Mouse (Mus musculus) T-helper 1 cell (primary cell): Measurements from ENCODE around the gene Gm6164.
"Not testable (repeated sequence)": the region's sequence is repeated elsewhere in the genome, so short reads cannot be mapped to it uniquely, and the experiment has no call there.

Experiments
- in situ Hi-C: fragments of 300-600 bp; cut with MboI, MseI; formaldehyde crosslinking; loops from one replicate; pipeline ENCODE4 v1.15.1; 2025; ENCODE audit warnings: high pct_unique_total_duplicates

Gm6164 gene

DNA sequence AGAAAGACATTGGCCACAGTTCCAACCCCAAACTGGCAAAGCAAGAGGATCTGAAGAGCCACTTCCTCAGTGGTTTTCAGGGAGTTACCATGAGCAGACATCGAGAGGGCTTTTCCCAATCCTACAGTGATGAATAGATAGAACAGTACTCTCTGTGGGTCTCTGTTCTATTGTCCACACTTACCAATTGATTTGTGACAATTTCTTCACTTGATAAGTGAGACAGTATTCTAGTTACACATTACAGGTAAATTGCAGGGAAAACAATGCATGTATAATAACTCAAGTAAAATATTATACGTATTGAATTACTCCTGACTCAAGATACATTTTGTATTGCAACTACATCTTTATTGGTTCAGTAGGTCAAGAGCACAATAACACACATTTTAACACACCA is at the start of gene Gm6164:
Gene Gm6164 (minus strand): TSS at position 101 of the 400 bp plus-strand sequence.
- in situ Hi-C loops: not testable (repeated sequence)

DNA sequence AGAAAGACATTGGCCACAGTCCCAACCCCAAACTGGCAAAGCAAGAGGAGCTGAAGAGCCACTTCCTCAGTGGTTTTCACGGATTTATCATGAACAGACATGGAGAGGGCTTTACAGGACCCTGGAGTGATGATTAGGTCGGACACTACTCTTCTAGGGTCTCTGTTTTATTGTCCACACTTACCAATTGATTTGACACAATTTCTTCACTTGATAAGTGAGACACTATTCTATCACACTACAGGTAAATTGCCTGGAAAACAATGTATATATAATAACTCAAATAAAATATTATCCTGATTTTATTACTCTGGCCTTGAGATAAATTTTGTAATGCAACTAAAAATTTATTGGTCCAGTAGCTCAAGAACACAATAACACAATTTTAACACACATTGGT is 28.3 kb upstream of the Gm6164 start, which contains the start of gene Gm4498:
Gene Gm4498 (minus strand): TSS at position 101 of the 400 bp plus-strand sequence.
- in situ Hi-C loops: not testable (repeated sequence)

DNA sequence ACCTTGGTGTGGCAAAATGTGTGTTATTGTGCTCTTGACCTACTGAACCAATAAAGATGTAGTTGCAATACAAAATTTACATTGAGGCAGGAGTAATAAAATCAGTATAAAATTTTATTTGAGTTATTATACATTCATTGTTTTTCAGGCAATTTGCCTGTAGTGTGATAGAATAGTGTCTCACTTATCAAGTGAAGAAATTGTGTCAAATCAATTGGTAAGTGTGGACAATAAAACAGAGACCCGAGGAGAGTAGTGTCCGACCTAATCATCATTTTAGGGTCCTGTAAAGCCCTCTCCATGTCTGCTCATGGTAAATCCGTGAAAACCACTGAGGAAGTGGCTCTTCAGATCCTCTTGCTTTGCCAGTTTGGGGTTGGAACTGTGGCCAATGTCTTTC is 12.0 kb downstream of the Gm6164 start, which contains the start of gene Vmn1r95:
Gene Vmn1r95 (plus strand): TSS at position 301 of the 400 bp plus-strand sequence.
- in situ Hi-C loops: loop anchor here (25.0 kb wide), 1 partner anchor 1994 kb away; the partner anchor contains the start of gene Vmn1r143

DNA sequence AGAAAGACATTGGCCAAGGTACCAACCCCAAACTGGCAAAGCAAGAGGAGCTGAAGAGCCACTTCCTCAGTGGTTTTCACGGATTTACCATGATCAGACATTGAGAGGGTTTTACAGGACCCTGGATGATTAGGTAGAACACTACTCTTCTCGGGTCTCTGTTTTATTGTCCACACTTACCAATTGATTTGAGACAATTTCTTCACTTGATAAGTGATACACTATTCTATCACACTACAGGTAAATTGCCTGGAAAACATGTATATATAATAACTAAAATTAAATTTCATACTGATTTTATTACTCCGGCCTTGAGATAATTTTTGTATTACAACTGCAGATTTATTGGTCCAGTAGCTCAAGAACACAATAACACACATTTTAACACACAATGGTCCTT is 37.1 kb downstream of the Gm6164 start, which contains the start of gene Vmn1r94:
Gene Vmn1r94 (minus strand): TSS at position 101 of the 400 bp plus-strand sequence.
- in situ Hi-C loops: loop anchor here (25.0 kb wide), 1 partner anchor 669 kb away; the partner anchor contains the start of gene Vmn1r115
